Mouse (Mus musculus) midbrain, embryonic 12.5 days (tissue): ENCODE data around the gene Egflam. TPM values are rescaled to one million over a fixed set of nuclear protein-coding genes. Genes with fewer than 3 reads are reported as not detected.

ENCODE experiments used
- ATAC-seq: fragments of 200-750 bp; cut with Nextera tagmentation; 2 replicates; pipeline ENCODE4 v1.8.0; 2017; ENCODE audit warnings: low read depth, moderate TSS enrichment, moderate library complexity; ENCODE audit not compliant: low FRiP score
- H3K27ac ChIP-seq: fragments of 300-500 bp; sonication (generic); replicated peaks from 2 replicates; pipeline ENCODE4 v1.5.1; 2016; ENCODE audit warnings: mild to moderate bottlenecking
- H3K27me3 ChIP-seq: fragments of 300-500 bp; sonication (generic); 2 replicates; pipeline ENCODE4 v1.6.1; 2016; ENCODE audit warnings: mild to moderate bottlenecking
- H3K36me3 ChIP-seq: fragments of 300-500 bp; sonication (generic); 2 replicates; pipeline ENCODE4 v1.6.1; 2016
- H3K4me1 ChIP-seq: fragments of 300-500 bp; sonication (generic); 2 replicates; pipeline ENCODE4 v1.6.1; 2016
- H3K4me2 ChIP-seq: fragments of 300-500 bp; sonication (generic); replicated peaks from 2 replicates; pipeline ENCODE4 v1.6.1; 2016; ENCODE audit warnings: mild to moderate bottlenecking, moderate library complexity
- H3K4me3 ChIP-seq: fragments of 300-500 bp; sonication (generic); 2 replicates; pipeline ENCODE4 v1.5.1; 2016; ENCODE audit warnings: mild to moderate bottlenecking
- H3K9ac ChIP-seq: fragments of 300-500 bp; sonication (generic); replicated peaks from 2 replicates; pipeline ENCODE4 v1.6.1; 2016; ENCODE audit warnings: mild to moderate bottlenecking, moderate library complexity
- H3K9me3 ChIP-seq: fragments of 300-500 bp; sonication (generic); 2 replicates; pipeline ENCODE4 v1.6.1; 2016; ENCODE audit warnings: mild to moderate bottlenecking
- WGBS: fragments of 180-500 bp; shearing (Covaris S2); methylation state at CpG from one replicate; pipeline ENCODE4 v1.1.7; 2016; 5-methylcytosine and 5-hydroxymethylcytosine counted together
- polyA plus RNA-seq: library from polyadenylated mRNA; unstranded; fragments of >200 nt; fragmentation: Nextera tagmentation; extraction: Ambion mirVana; gene quantifications from 2 replicates; pipeline ENCODE4 v1.2.1, GENCODE M21; 2016

The Egflam gene
- polyA plus RNA-seq, 1 experiment from 2014 or later, result 13.0 TPM

GRCm38 (mm10) chr15:7194147-7194720, 204.0 kb downstream of the Egflam start:
- no peaks in the 10 kb centered on the region for H3K36me3 ChIP-seq
- H3K9ac ChIP-seq, result no peak overlapping the region
- peak overlapping the region; percentile 24 for H3K4me2 ChIP-seq
- 11% methylated on average over 13 of the region's 13 CpGs for WGBS
- peak overlapping the region; percentile 66 for H3K27ac ChIP-seq
- peak; percentile 55 for ATAC-seq
- no peak overlapping the region for H3K4me3 ChIP-seq
- H3K9me3 ChIP-seq, result no peaks in the 10 kb centered on the region
- no peaks in the 10 kb centered on the region for H3K27me3 ChIP-seq
- H3K4me1 ChIP-seq, result peaks cover 46% of the 10 kb centered on the region

GRCm38 (mm10) chr15:7192582-7192981, 205.6 kb downstream of the Egflam start:
- WGBS, result 96% methylated on average over 2 of the region's 2 CpGs
- no peak overlapping the region for H3K4me3 ChIP-seq
- ATAC-seq, result no peak

DNA sequence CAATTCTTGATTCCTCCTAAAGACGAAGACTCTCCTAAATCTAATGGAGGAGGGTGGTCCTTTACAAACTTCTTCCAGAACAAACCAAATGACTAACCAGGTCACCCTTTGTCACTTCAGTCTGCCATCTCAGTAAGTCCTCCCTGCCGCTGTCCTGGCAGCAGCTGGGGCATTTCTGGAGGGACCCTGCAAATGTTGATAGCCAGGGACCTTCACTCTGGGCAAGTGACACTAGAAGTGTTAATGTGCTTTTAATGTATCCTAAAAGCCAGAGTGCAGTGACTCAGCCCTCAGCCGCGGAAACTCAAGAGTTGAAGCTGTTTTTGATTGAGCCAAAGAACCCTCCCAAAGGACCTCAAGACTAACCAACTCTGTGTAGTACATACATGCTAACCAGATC, 207.1 kb downstream of the Egflam start:
- H3K36me3 ChIP-seq, result no peaks in the 10 kb centered on the region
- no peaks in the 10 kb centered on the region for H3K9me3 ChIP-seq
- H3K9ac ChIP-seq, result no peak overlapping the region
- H3K4me3 ChIP-seq, result no peak overlapping the region
- H3K4me2 ChIP-seq, result no peak overlapping the region
- no peaks in the 10 kb centered on the region for H3K27me3 ChIP-seq
- no peak overlapping the region for H3K27ac ChIP-seq
- WGBS, result 91% methylated on average over 4 of the region's 4 CpGs
- peaks cover 31% of the 10 kb centered on the region for H3K4me1 ChIP-seq
- no peak for ATAC-seq

More at GRCm38 (mm10) chr15:7192582-7192981, 205.6 kb downstream of the Egflam start:
- Histone ChIP-seq H3K9ac (no peak overlapping the region), H3K4me2 (no peak overlapping the region), H3K27ac (no peak overlapping the region), H3K27me3 (no peaks in the 10 kb centered on the region), H3K4me1 (peaks cover 35% of the 10 kb centered on the region), H3K36me3 (no peaks in the 10 kb centered on the region), H3K9me3 (no peaks in the 10 kb centered on the region)

DNA sequence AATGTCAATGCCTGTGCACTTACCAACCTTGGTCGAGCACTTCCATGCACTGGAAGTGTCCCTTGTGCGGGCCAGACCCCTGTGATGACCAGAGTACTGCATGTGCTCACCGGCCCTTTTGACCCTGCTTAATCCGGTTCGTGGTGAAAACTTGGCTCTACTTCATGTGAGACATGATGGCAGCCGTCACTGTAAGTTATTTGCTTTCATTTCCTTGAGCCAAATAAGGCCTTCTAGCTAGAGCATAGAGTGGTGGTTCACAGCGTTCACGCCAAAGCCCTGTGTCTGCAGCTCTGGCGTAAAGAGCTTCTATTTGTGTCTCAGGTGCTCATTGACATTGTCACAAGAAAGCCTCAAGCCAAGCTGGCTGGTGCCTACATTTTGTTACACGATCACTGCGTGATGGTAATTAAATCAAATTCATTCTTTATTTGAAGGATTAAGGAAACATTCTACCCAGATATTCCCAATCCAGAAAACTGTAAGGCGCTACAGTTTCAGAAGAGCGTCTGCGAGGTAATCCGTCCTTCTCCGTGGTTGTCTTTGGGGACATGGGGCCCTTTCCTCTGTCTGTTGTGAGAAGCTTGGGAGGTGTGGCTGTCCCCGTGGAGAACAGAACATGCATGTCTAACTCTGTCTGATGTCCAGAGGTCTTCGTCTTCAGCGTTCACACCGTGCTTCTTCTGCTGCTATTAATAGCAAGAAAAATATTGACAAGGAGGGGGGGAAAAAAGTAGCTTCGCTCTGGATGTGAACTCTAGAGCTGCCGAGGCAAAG, 208.3 kb downstream of the Egflam start:
- no peak overlapping the region for H3K9ac ChIP-seq
- H3K27ac ChIP-seq, result no peak overlapping the region
- ATAC-seq, result no peak
- no peaks in the 10 kb centered on the region for H3K9me3 ChIP-seq
- peaks cover 21% of the 10 kb centered on the region for H3K4me1 ChIP-seq
- H3K4me3 ChIP-seq, result no peak overlapping the region
- no peaks in the 10 kb centered on the region for H3K36me3 ChIP-seq
- no peaks in the 10 kb centered on the region for H3K27me3 ChIP-seq
- H3K4me2 ChIP-seq, result no peak overlapping the region
- 93% methylated on average over 22 of the region's 22 CpGs for WGBS

DNA sequence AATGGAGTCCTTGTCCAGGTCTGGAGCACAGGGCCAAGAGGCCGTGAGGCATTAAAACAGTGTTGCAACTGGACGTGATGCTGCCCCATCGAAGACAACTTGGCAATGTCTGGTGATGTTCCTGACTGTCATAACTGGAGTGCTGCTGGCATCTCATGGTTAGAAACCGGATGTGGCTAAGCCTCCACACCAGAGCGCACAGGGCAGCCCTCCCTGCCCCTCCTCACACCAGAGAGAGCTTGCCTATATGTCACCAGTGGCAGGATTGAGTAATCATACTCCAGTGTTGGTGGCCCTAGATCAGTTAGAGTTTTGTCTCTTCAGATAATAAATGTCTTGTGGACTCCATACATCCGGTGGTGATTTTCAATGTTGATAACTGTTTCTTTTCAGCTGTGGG, 210.5 kb downstream of the Egflam start:
- Histone ChIP-seq H3K27me3 (no peaks in the 10 kb centered on the region), H3K4me3 (no peak overlapping the region), H3K4me1 (no peaks in the 10 kb centered on the region), H3K27ac (no peak overlapping the region), H3K4me2 (no peak overlapping the region), H3K36me3 (no peaks in the 10 kb centered on the region), H3K9me3 (no peaks in the 10 kb centered on the region), H3K9ac (no peak overlapping the region)
- WGBS, result 88% methylated on average over 6 of the region's 6 CpGs
- ATAC-seq, result no peak

DNA sequence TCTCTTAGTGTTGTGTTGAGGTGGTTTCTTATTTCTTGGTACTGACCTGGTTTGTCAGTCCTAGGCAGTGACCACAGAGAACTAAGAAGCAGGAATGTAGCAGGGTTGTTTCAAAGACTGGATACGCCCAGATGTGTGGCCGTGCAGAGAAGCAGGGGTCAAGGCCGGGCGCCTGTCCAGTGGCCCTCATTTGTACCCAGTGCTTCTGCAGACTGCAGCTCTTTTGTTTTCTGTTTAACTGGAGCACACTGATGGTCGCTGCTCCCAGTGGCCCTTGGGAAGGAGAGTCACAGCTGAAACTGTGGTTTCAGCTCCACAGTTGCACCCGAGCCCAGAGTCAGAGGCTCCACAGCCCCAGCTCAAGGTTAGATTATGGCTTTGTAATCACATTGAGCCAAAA, 217.6 kb downstream of the Egflam start:
- Histone ChIP-seq H3K9me3 (no peaks in the 10 kb centered on the region), H3K27ac (no peak overlapping the region), H3K9ac (no peak overlapping the region), H3K27me3 (no peaks in the 10 kb centered on the region), H3K4me1 (no peaks in the 10 kb centered on the region), H3K4me3 (no peak overlapping the region), H3K4me2 (no peak overlapping the region), H3K36me3 (no peaks in the 10 kb centered on the region)
- no peak for ATAC-seq
- WGBS, result 63% methylated on average over 6 of the region's 6 CpGs

DNA sequence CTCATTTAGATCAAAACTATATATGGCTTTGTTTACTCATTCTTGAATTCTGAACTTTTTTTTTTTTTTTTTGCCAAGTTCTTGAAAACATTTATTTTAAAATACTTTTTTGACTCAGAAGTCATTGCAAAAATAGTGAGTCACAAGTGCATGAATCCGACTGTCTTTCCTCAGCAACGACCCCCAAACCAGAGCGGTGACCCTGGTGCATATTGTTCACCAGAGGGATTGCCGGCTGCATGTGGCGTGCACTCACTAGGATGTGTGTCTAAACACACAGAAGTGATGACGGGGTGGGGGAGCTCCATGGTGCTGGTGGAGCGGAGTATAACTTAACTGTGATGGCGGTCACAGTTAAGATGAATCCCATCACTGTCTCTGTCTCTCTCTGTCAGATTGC, 224.4 kb downstream of the Egflam start:
- Histone ChIP-seq H3K27ac (no peak overlapping the region), H3K4me2 (no peak overlapping the region), H3K4me1 (no peaks in the 10 kb centered on the region), H3K27me3 (no peaks in the 10 kb centered on the region), H3K9me3 (no peaks in the 10 kb centered on the region), H3K4me3 (no peak overlapping the region), H3K9ac (no peak overlapping the region), H3K36me3 (no peaks in the 10 kb centered on the region)
- 84% methylated on average over 8 of the region's 8 CpGs for WGBS
- no peak for ATAC-seq

- no peak overlapping the region for H3K9ac ChIP-seq
- no peaks in the 10 kb centered on the region for H3K4me1 ChIP-seq
- H3K4me3 ChIP-seq, result no peak overlapping the region
- no peak for ATAC-seq
- H3K27ac ChIP-seq, result no peak overlapping the region
- no peaks in the 10 kb centered on the region for H3K27me3 ChIP-seq
- H3K36me3 ChIP-seq, result no peaks in the 10 kb centered on the region
- 92% methylated on average over 7 of the region's 7 CpGs for WGBS
- H3K9me3 ChIP-seq, result no peaks in the 10 kb centered on the region
- no peak overlapping the region for H3K4me2 ChIP-seq
Observed at GRCm38 (mm10) chr15:7173346-7173745, 224.8 kb downstream of the Egflam start.

GRCm38 (mm10) chr15:7172875-7173274, 225.3 kb downstream of the Egflam start:
- no peak for ATAC-seq
- H3K4me2 ChIP-seq, result no peak overlapping the region
- 84% methylated on average over 2 of the region's 2 CpGs for WGBS
- no peaks in the 10 kb centered on the region for H3K4me1 ChIP-seq
- H3K36me3 ChIP-seq, result no peaks in the 10 kb centered on the region
- H3K4me3 ChIP-seq, result no peak overlapping the region
- no peaks in the 10 kb centered on the region for H3K9me3 ChIP-seq
- no peak overlapping the region for H3K9ac ChIP-seq
- H3K27me3 ChIP-seq, result no peaks in the 10 kb centered on the region
- H3K27ac ChIP-seq, result no peak overlapping the region

- no peak overlapping the region for H3K4me2 ChIP-seq
- 65% methylated on average over 11 of the region's 11 CpGs for WGBS
- no peaks in the 10 kb centered on the region for H3K36me3 ChIP-seq
- H3K27me3 ChIP-seq, result no peaks in the 10 kb centered on the region
- H3K9me3 ChIP-seq, result no peaks in the 10 kb centered on the region
- no peak overlapping the region for H3K9ac ChIP-seq
- H3K27ac ChIP-seq, result no peak overlapping the region
- no peak for ATAC-seq
- H3K4me3 ChIP-seq, result no peak overlapping the region
- no peaks in the 10 kb centered on the region for H3K4me1 ChIP-seq
Observed at GRCm38 (mm10) chr15:7167906-7168532, 230.2 kb downstream of the Egflam start.

- no peak overlapping the region for H3K9ac ChIP-seq
- no peak overlapping the region for H3K27ac ChIP-seq
- no peaks in the 10 kb centered on the region for H3K9me3 ChIP-seq
- 87% methylated on average over 10 of the region's 10 CpGs for WGBS
- ATAC-seq, result no peak
- H3K36me3 ChIP-seq, result no peaks in the 10 kb centered on the region
- no peaks in the 10 kb centered on the region for H3K4me1 ChIP-seq
- no peak overlapping the region for H3K4me3 ChIP-seq
- no peak overlapping the region for H3K4me2 ChIP-seq
- H3K27me3 ChIP-seq, result no peaks in the 10 kb centered on the region
Observed at GRCm38 (mm10) chr15:7167238-7167905, 230.8 kb downstream of the Egflam start.

GRCm38 (mm10) chr15:7166735-7167134, 231.5 kb downstream of the Egflam start:
- no peak overlapping the region for H3K9ac ChIP-seq
- H3K9me3 ChIP-seq, result no peaks in the 10 kb centered on the region
- H3K27me3 ChIP-seq, result no peaks in the 10 kb centered on the region
- no peaks in the 10 kb centered on the region for H3K4me1 ChIP-seq
- WGBS, result 91% methylated on average over 9 of the region's 9 CpGs
- H3K36me3 ChIP-seq, result no peaks in the 10 kb centered on the region
- no peak overlapping the region for H3K4me2 ChIP-seq
- H3K27ac ChIP-seq, result no peak overlapping the region
- H3K4me3 ChIP-seq, result no peak overlapping the region
- ATAC-seq, result no peak
